Mouse (Mus musculus): ENCODE measurements at regions not wholly inside any gene's neighbourhood (a gene's known extent, or its start where the extent isn't known, plus 50 kb on each side); places are given as distances from the start of the nearest gene placed in this dataset.

- peak; percentile 21 for TF ChIP-seq CTCF (IDR thresholded peaks at IDR 0.05; ENCODE audit: low read depth, low read length)
- no peak for TF ChIP-seq POLR2A (IDR thresholded peaks at IDR 0.05; ENCODE audit: insufficient read depth, low read length)
Observed at GRCm38 (mm10) chr5:126917300-126917699, 324.3 kb upstream of the Tmem132c start.

Data from ES-Bruce4 (cell line).